Mouse (Mus musculus) olfactory bulb, adult 2 months (tissue): Measurements from ENCODE around the gene Olfml3.

Experiments
- CTCF ChIP-seq: fragments of 200-500 bp; IDR thresholded peaks from 2 replicates; pipeline ENCODE4 v1.5.1; 2012; ENCODE audit warnings: low read depth, mild to moderate bottlenecking, low read length, moderate library complexity; ENCODE audit not compliant: insufficient read depth
- POLR2A ChIP-seq: fragments of 200-500 bp; IDR thresholded peaks from 2 replicates; pipeline ENCODE4 v1.6.1; 2012; ENCODE audit warnings: mild to moderate bottlenecking, low read depth, low read length, moderate library complexity; ENCODE audit not compliant: insufficient read depth

DNA sequence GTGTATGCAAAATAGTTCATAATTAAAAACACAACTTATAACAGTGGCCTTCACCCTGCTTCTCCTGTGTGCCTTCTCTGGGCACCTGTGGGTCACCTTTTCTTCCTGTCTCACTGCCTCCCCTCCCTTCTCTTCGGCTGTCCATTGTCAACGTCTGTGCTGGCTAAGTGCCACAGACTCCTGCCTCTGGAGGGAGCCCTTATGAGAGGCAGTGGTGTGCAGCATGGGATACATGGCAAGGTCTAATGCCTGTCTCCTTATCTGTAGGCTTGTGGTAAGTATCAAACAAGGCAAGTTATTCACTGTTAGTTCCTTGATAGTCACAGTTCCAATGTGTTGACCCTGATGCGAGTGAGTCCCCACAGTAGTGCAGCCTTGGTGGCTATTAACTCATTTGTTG lies 13.7 kb downstream of the Olfml3 start:
- TF ChIP-seq CTCF (no peak), POLR2A (no peak)
